Mouse (Mus musculus): ENCODE results near the gene Cep104. TPM values are rescaled to one million over a fixed set of nuclear protein-coding genes. Genes with fewer than 3 reads are reported as not detected.

Gene Cep104
- polyA plus RNA-seq (2012; ENCODE audit: low replicate concordance): 5.2 and 17.3 TPM in 2 replicates

DNA sequence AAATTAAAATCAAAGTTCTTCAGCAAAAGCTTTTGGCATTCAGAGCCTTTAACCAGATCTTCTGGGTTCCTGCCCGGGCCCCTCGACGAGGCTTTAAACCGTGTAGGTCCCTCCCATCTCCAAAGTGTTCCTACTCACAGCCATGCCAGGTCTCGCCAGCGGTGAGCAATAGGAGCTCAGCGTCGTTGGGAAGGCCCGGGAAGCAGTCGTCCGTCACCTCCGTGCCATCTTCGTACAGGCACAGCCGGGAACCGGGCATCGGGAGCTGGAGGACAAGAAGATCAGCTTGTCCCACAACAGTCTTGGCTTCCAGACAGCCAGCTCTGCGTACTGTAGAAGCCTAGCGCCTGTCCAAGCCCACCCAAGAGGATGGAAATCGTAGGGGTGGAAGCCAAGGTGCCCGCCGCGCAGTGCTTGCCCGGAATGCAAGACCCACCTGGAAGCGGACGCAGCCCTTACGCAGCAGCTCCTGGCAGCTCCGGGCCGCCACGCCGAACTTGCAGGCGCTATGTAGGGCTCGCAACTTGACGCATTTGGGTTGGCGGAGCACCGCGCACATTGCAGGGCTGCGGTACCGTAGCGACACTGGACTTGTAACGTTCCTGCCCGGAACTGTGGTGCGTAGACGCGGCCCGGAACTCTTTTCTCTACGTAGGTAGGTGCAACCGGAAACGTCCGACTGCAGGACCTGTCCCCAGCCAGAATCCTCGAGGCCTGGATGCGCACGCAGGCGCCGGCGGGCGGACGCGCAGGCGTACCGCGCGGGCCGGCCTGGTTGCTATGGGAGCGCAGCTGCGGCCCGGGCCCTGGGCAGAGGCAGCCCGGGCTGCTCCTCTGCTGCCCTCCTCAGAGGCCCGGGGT, at the start of gene Cep104, which contains the start of gene Dffb:
Cep104 (plus strand) TSS at position 764 of the 861 bp plus-strand sequence.
Dffb (minus strand) TSS at position 696 of the 861 bp plus-strand sequence.

GRCm38 (mm10) chr4:153956569-153957405, 18.2 kb upstream of the Cep104 start, which contains the start of gene A430005L14Rik:
A430005L14Rik (plus strand) TSS chr4:153957237.

DNA sequence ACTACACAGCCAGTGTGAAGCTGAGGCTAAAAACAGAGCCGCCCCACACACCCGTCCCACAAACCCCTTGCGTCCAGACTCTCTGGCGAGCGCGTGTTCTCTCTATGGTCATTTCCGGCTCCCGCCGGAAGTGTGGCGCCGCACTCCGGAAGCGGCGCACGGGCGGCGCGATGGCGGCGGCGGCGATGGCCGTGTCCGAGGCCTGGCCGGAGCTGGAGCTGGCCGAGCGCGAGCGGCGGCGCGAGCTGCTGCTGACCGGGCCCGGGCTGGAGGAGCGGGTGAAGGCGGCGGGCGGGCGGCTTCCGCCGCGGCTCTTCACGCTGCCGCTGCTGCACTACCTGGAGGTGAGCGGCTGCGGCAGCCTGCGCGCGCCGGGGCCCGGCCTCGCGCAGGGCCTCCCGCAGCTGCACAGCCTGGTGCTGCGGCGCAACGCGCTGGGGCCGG, 36.7 kb downstream of the Cep104 start, which contains the start of gene Lrrc47:
Lrrc47 (plus strand) TSS at position 86 of the 444 bp plus-strand sequence.

DNA sequence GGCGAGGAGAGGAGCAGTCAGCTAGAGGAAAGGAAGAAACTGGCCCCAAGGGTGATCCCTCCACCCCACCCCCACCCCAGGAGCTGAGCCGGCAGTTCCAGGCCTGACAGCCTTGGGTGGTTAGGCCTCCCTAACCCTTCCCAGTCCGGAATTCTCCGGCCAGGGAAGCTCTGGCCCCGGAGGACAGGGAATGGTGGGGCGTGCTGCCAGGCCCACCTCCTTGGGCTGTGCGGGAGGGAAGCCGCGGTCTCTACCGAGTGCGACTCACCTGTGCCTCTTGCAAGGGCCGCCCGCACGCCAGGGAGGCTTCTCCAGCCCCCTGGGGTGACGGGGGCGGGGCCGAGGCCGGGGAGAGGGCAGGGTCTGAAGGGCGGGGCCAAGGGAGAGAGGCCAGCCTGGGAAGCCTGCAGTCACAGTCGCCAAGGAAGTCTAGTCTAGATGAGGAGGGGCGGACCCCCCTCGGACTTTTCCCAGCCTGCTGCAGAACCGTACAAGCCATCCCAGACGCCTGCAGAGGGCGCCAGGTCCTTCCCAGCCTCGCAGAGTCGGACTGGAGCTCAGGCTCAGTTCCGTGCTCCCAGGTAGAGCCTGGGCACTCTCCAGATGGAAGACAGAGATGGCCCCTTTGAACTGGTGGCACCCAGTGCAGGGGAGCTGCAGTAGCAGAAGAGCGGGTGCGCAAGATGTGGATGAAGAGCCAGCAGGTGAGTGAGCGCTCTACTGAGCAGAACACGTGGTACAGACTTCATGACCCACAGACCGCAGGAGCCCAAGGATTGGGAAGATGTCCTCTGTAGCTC, 50.8 kb downstream of the Cep104 start, which contains the start of gene Smim1:
Smim1 (minus strand) TSS at position 590 of the 800 bp plus-strand sequence.

GRCm38 (mm10) chr4:154042577-154042976, 67.6 kb downstream of the Cep104 start, which contains the start of gene Ccdc27:
Ccdc27 (minus strand) TSS chr4:154042677.

Other genes starting within 250 kb of the Cep104 start
- gene A430005L14Rik, start 18.0 kb upstream of the Cep104 start, polyA plus RNA-seq (2012; ENCODE audit: low replicate concordance): 91.2 and 174 TPM in 2 replicates
- gene Dffb, start 68 bp upstream of the Cep104 start, polyA plus RNA-seq (2012; ENCODE audit: low replicate concordance): 8.2 and 28.9 TPM in 2 replicates
- gene Lrrc47, start 36.5 kb downstream of the Cep104 start, polyA plus RNA-seq (2012; ENCODE audit: low replicate concordance): 170 and 185 TPM in 2 replicates
- gene Smim1, start 51.0 kb downstream of the Cep104 start, polyA plus RNA-seq (2012; ENCODE audit: low replicate concordance): 59.9 and 112 TPM in 2 replicates
- gene Ccdc27, start 67.5 kb downstream of the Cep104 start, polyA plus RNA-seq (2012; ENCODE audit: low replicate concordance): not detected in 2 replicates
- 0.76 and 1.8 TPM in 2 replicates for gene Trp73, start 165.0 kb downstream of the Cep104 start, polyA plus RNA-seq (2012; ENCODE audit: low replicate concordance)
- 6.7 and 17.6 TPM in 2 replicates for gene Wrap73, start 167.2 kb downstream of the Cep104 start, polyA plus RNA-seq (2012; ENCODE audit: low replicate concordance)
- gene Tprgl, start 185.5 kb downstream of the Cep104 start, polyA plus RNA-seq (2012; ENCODE audit: low replicate concordance): 93.1 and 117 TPM in 2 replicates
- gene Megf6, start 195.5 kb downstream of the Cep104 start, polyA plus RNA-seq (2012; ENCODE audit: low replicate concordance): 0.17 and 0.59 TPM in 2 replicates

All from leukemia stem cell, adult 10-12 weeks (primary cell).